Mouse (Mus musculus) urinary bladder, adult 18-20 months (tissue): ENCODE measurements around the gene Pappa.

Source experiments
- DNase-seq, 2 experiments: peaks; one replicate each; pipeline ENCODE4 v3.0.0; 2022; ENCODE audit warnings: low spot score in 2 of 2, mixed read lengths in 2 of 2

Pappa gene

GRCm38 (mm10) chr4:65325816-65326215 lies 201.8 kb downstream of the Pappa start:
- no peak for DNase-seq

- DNase-seq = no peak
Measured at GRCm38 (mm10) chr4:65328486-65329308, 204.7 kb downstream of the Pappa start.

DNA sequence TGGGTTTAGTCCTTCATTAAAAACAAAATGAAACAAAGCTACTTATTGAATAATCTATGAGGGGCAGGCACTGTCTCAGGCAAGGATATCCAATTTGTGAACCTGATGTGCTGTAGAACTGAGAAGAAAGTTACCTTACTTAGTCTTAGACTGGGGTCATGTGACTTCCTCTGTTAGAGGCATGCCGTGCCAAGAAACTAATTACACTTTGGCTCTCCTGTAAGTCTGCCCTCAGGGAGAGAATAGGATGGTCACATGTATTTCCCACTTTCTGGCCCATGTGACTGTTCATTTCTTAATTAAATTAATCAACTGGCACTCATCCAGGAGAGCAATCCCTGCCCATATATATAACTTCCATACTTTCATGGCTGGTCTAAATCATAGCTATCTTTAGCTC lies 209.7 kb downstream of the Pappa start:
- no peak for DNase-seq

DNA sequence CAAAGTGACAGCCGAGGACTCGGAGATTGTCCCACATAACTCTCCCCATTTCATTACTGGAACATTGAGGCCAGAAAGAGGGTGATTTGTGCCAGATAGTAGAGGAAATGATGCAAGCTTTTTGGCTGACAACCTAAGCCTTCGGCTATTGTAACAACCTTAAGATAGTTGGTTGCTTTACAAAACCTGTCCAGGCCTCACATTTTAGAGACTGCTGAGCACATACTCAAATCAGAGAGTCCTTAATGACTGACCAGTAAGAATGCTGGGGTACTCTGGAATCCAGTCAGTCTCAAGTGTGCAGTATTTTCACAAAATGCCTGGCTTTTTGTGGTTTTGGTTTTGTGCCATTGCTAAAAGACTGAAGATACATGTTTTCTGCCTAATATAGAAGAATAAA lies 217.8 kb downstream of the Pappa start:
- DNase-seq = no peak

- DNase-seq = no peak
Measured at GRCm38 (mm10) chr4:65350521-65350920, 226.5 kb downstream of the Pappa start.

GRCm38 (mm10) chr4:65354580-65354979 lies 230.6 kb downstream of the Pappa start:
- DNase-seq = no peak

GRCm38 (mm10) chr4:65367135-65367534 lies 243.2 kb downstream of the Pappa start:
- DNase-seq = no peak

DNA sequence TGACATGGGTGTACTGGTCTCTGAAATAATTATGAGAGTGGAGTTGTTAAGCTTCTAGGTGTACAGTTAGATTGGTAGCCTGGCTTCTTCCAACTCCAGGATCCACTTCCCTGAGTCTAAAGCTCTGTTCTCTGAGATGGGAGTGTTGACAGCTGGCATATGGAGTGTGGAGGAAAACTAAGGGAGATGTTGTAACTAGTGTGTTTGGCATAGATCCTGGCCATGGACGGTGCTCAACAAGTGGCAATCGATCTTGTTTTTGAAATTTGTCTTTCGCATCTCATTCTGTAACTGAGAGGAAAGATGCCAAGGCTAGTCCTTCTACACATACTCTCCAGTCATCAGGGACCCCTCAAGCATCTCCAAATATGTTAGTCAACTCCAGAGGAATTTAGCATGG lies 248.8 kb downstream of the Pappa start:
- DNase-seq = no peak

DNA sequence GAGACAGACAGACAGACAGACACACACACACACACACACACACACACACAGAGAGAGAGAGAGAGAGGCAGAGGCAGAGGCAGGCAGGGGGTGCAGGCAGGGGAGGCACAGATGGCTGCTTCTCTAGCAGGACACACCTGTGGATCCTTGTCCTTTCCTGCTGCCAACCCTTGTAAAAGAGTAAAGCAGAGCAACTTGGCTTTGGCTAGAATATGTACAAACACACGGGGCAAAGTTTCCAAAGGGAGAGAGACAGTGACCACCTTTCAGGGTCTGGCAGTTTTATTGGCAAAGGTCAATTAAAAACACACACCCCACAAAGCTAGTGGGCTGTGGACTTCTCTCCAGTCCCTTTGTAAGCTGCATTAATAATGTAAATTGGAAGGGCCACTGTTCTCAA lies 249.9 kb downstream of the Pappa start:
- DNase-seq = no peak

DNA sequence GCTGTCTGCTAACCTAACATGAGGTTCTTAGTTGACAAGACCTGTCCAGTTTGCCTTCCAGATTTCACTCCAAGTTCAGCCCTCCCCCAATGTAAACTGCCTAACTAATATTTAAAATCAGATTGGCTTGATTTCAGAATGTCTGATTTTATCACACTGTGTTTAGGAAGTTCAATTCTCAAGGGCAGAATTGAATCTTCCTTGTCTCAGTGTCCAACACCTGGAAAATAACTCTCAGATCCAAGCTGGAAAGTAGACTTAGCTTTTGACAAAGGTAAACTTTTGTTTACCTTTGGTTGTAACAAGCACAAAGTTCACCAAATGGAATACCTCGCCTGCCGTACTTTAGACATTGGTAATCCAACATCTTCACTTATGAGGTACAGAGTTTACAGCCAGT lies 252.6 kb downstream of the Pappa start:
- DNase-seq = no peak

- DNase-seq = no peak
Measured at GRCm38 (mm10) chr4:65379461-65379860, 255.5 kb downstream of the Pappa start.

DNA sequence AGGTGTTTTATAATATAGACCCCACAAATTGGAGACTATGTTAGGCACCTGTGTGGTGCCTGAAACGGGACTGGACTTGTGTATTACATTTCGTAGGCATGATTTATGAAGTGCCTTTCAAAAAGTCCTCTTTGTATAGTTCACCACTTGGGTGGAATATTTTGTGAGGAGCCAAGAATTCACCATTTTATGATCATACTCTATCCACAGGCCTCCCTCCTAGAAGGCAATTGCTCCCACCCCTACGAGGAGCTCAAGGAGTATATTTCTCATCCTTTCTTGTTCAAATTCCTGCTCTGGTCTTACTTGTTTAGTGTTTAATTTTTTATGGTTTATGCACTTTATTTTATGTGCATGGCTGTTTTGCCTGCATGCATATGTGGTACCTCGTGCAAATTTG lies 259.1 kb downstream of the Pappa start:
- no peak for DNase-seq

- no peak for DNase-seq
Measured at GRCm38 (mm10) chr4:65391001-65391400, 267.0 kb downstream of the Pappa start.

DNA sequence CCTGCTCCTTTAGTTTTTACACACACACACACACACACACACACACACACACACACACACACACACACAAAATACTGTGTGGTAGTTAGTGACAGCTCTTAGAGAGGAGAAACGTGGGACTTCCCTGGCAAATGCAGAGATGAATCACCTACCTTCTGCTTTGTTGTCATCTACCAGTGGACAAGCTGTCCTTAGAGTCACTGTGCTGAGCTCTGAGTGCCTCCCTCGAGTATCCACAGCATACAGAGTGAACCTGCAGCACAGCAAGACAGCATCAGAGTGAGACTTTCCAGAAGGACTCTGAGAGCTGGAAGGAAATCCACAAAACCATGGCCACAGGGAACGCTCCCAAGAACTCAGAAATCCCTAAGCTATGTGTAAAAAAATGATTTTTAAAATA lies 272.8 kb downstream of the Pappa start:
- DNase-seq = no peak

GRCm38 (mm10) chr4:65399457-65399856 lies 275.5 kb downstream of the Pappa start:
- no peak for DNase-seq

DNA sequence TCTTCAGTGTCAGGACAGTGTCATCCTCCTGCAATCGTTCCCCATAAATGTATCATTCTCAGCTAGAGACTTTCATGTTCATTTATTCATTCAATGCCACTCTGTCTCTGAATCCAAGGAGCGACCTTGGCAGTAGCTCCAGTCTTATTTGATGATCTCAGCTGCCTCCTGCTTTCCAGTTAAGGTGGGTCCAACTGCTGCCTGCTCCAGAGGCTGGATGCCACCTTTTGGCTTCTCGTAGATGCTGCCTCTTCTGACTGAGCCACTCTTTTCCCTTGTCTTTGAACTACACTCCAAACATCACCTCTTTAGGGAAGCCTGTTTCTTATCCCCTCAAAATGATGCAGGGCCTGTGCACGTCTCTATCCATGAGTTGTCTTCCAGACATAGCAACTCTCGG lies 278.3 kb downstream of the Pappa start:
- no peak for DNase-seq

DNA sequence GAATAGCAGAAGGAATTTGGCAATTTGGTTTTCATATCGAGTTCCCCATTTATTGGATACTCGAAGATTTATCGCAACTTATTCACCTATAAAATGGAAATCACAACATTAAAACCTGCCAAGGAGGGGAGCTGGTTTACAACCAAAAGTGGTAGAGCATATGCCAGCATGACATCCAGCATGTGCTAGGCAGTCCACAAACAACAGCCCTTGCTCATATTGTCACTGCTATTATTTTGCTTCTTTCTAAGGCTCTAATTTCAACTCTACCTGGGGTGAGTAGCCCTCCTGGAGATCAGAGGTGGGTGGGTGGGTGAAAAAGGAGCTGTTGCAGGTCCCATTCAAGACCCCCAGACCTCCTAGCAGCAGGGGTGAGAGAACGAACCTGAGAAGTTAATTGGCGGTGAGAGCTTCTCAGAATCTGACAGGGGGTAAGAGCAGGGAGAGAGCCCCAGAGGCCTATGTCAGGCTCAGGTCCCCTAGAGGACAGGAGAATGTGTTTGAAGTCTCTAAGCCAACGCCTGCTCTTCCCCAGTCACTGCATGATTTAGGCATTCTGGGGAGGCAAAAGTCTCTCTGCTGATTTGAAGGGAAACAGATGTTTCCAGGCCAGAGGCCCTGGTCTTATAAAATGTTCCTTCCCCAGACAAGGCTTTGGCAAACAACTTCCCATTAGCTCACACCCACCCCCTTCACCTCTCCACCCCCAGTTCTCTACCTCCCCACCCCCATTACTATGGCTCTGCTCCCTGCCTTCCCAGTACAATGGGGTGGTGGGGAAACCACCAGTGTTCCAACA lies 279.1 kb downstream of the Pappa start:
- DNase-seq = no peak
